Mouse (Mus musculus) cerebellum, adult 2 months (tissue): ENCODE results near the gene Uso1.

ENCODE experiments used
- CTCF ChIP-seq: fragments of 200-500 bp; IDR thresholded peaks from 2 replicates; pipeline ENCODE4 v1.5.1; 2011; ENCODE audit warnings: low read depth, mild to moderate bottlenecking, control low read depth, low read length, moderate library complexity, borderline replicate concordance; ENCODE audit not compliant: insufficient read depth
- POLR2A ChIP-seq: fragments of 200-500 bp; IDR thresholded peaks from 2 replicates; pipeline ENCODE4 v1.6.1; 2011; ENCODE audit warnings: low read length, control low read depth, borderline replicate concordance; ENCODE audit not compliant: insufficient read depth

DNA sequence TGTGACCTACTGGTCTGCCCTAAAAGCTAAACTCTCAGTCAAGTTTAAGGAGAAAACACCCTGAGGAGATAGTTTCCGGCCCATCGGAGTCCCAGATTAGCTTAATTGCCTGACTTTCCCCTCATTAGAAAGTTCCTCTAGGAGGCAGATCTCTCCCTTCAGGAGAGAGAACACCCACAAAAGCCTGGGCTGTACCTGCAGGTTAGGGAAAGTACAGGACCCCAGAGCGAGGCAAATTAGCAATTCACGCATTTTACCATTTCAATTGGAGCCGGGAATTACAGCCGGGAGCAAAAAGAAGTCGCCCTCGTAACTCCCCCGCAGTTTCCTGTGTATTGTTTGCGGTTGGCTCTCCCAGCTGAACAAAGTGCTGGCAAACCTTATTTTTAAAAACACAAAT is 25.2 kb upstream of the Uso1 start:
- no peak for TF ChIP-seq POLR2A
- TF ChIP-seq CTCF = no peak
